Mouse (Mus musculus) gastrocnemius, adult 18-20 months (tissue): ENCODE measurements around the gene Ccnd3. TPM values are rescaled to one million over a fixed set of nuclear protein-coding genes. Genes with fewer than 3 reads are reported as not detected.
A peak's percentile ranks its signal among the peaks of the same experiment; 100 is the strongest.
"Not testable (repeated sequence)": the region's sequence is repeated elsewhere in the genome, so short reads cannot be mapped to it uniquely, and the experiment has no call there.

Experiments
- DNase-seq: peaks from one replicate; pipeline ENCODE4 v3.0.0; 2021; ENCODE audit warnings: low spot score
- total RNA-seq, 2 experiments: library from RNA; stranded (reverse); gene quantifications; 2 replicates each; pipeline ENCODE4 v1.2.3; 2021

The Ccnd3 gene
- total RNA-seq, 2 experiments from 2014 or later, result 18.5 to 20.1 TPM

DNA sequence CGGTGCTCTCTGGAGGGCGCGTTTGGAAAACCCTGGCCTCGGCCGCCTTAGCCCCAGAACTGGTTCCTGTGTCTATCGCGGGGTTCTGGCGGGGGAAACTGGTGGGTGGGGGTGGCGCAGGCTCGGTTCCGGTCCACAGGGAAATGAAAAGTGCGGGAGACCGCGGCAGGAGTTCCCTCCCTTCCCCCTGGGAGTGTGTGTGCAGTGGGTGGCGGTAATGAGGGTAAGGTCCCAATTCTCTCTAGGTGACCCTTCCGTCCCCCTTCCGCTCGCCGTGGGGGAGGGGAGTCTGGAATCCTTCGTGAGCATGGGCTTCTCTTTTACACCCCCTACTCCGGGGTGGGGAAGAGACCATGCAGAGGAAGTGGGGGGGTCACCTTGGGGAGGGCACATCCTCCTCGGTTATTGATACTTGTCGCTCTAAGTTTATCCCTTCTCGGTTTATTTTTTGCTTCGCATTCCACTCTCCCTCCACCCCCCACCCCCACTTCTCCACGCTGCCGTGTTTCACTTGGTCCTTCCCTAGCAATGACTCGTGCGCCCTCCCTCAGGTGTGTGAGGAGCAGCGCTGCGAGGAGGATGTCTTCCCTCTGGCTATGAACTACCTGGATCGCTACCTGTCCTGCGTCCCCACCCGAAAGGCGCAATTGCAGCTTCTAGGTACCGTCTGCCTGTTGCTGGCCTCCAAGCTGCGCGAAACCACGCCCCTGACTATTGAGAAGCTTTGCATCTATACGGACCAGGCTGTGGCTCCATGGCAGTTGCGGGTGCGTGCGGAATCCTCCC is 89.5 kb downstream of the Ccnd3 start:
- no peak for DNase-seq

DNA sequence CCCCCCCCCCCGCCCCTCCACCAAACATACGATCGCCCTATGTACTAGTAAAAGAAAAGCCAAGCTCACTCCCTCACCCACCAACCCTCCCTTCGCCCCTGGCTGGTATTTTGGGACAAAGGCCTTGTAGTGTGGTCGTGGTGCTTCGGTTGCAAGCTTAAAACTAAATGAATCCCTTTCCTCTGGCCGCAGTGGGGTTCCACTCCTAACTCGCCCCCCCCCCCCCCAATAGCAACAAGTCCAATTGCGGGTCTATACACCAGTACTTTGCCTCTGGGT is 90.1 kb downstream of the Ccnd3 start:
- DNase-seq, result no peak

DNA sequence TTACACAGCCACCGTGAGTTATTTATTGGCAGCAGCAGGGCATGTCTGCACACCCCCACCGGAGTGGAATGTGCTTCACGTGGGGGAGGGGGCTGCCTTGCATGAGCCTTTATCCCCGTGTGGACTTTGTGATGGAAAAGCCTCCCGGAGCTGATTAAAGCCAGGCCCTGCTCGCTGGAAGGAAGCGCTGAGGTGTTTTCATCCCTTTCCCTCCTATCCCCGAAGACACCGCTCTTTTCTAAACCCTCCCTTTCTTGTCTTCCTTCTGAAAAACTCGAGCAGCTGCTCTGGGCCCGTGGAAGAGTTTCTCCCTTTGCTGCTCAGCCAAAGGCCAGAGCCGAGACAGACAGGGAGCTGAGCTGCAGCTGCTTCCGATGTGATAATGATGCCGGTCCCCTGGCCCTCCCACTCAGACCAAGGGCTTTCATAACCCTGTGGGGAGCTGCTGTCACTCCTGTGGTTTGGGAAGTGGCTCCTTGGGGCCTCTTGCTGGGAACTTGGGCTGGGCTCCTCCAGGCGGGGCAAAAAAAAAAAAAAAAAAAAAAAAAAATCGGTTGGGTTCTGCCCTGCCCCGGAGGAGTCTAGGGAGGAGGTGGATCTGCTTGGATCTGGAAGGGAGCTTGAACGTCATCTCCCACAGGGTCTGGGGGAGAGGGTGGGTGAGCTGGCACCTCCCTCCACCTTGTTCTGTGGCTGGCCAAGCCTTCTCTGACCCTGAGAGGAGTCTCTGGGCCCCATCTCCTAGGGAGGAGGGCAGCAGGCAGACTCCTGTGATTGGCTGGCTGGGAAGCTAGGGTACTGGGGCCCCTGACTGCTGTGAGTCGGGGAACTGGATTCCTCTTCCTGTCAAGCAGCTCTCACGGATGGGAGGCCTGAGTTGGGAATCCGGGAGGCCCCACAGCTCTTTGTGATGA is 90.7 kb downstream of the Ccnd3 start:
- DNase-seq, result peak; percentile 45

DNA sequence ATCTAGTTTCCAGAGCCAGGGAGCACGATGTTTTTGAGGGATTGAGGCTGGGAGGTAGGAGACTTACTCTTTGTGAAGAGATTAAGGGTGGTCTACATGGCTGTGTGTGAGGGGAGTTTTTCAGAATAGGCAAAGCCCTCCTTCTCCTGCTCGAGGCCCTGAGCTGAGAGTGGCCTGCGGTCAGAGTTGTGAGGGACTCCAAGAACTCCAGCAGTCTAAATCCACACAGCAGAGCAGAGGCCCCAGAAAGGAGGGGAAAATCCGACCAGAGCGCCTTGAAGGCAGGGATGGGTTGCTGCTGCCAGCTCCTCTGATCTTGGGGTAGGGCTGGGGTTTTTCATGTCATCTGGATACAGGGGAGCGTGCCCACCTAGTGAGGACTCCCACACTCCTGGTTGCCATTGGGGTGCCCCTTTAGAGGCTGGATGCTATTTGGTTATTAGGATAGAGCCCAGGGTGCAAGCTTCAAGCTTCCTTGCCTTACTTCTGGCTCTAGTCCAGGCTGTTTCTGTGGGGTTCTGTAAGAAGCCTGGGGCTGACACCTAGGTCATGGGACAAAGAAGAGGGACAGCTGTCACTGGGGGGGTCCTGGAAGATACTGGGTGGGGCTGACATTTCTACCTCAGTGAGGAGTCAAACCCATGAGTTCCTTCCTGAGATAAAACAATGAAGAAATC is 91.4 kb downstream of the Ccnd3 start:
- no peak for DNase-seq

DNA sequence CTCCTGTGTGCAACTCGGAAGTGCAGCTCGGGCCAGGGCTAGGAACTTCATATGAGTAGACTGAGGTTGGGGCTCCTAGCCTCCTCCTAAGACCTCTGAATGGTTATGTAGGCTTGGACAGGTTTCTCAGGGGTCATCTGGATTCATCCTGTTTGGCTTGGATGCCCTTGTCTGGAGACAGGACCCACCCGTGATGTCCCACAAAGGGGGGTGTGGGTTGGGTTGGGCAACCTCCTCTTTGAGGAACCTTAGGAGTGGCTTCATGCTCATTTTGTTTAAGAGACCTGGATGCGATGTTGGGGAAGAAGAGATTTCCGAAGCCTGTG is 92.0 kb downstream of the Ccnd3 start:
- DNase-seq, result no peak

DNA sequence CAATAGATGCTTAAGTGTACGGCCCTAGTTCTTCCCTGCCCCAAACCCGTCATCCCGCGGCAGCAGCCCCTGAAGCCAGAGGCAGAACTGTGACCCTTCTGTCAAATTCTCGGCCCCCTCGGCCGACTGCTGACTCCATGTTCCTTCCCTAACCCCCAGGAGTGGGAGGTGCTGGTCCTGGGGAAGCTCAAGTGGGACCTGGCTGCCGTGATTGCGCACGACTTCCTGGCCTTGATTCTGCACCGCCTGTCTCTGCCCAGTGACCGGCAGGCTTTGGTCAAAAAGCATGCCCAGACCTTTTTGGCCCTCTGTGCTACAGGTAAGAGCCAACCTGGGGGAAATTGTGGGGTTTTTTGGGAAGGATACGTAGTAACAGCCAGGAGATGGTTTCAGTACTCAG is 92.4 kb downstream of the Ccnd3 start:
- no peak for DNase-seq

DNA sequence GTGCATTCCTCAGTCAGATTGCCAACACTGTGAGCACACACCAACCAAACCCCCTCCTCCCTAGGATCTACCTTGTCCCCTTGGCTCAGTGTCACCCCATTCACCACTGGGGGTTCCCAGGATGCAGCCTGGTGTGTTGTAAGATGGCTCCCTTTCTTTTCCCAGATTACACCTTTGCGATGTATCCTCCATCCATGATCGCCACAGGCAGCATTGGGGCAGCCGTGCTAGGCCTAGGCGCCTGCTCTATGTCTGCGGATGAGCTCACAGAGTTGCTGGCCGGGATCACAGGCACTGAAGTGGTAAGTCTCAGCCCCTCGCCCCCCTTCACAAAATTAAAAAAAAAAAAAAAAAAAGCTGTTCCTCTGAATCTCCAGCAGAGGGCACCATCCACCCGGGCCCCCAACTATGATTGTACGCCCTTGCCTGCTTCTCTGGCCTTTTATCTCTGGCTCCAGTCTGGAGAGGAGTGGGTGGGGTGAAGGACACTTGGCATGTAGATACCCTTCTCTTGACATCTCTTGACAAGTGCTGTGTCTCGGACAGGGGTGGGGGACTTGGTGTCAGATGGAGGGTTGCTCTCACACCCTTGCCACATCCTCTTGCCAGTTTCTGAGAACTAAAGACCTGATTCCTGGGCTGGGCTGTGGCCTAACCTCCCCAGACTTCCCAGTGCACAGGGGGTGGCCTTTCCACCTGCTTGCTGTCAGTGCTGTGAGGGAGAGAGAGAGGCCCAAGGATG is 93.2 kb downstream of the Ccnd3 start:
- no peak for DNase-seq

DNA sequence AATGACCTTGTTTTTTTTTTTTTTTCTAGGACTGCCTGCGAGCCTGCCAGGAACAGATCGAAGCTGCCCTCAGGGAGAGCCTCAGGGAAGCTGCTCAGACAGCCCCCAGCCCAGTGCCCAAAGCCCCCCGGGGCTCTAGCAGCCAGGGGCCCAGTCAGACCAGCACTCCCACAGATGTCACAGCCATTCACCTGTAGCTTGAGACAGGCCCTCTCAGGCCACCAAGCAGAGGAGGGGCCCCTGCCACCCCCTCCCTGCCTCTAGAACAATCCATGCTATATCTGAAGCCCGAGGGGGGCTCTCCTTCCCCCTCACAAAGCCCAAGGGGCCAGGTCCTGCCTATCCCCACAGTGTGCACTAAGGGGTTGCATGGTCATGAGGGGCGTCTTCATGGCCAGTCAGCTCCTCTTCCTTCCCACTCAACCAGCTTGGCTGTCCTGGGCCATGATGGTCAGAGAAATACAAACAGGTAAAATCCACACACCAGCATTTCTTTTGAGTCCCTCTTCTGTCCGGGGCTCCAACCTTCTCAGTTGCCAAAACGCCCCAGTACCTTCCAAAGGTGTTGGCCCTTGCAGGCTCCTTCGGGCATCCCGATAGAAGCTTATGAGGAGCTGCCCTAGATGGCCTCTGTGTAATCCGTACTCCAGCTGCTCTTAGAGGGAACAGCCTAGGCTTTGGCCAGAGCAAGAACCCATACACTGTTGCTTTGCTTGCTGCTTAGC is 93.9 kb downstream of the Ccnd3 start:
- DNase-seq, result not testable (repeated sequence)

DNA sequence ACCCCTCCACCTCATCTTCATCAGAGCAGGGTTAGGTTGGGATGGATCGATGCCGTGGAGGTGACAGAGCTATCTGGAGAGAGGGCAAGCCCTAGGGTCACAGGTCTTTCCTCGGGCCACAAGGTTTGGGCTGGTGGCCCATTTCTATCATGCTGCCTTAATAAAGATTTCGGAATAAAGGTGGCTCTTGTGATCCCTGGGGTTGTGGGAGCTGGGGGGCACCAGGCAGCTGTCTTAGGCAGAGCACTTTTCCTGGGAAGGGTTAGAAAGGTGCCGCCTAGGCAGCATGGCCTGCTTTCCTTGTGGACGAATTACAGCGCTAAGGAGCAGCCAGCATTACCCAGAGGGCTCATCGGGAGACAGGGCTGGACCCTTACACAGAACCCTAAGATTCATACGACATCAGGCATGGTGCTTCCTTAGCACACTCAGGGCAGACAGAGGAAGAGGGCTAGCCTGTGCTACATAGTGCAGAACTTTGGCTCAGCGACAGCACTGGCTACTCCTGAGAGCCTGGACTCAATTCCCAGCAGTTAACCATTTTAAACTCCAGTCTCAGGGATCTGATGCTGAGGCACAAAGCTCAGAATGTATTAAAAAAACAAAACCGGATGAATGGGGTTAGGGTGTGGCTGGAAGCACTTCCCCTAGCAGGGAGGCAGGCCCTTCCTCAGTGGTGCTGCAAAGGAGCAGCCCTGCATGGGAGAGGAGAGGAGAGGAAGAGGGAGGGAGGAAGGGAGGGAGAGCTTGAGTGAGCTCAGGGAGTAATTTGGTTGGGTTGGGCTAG is 94.9 kb downstream of the Ccnd3 start:
- no peak for DNase-seq

DNA sequence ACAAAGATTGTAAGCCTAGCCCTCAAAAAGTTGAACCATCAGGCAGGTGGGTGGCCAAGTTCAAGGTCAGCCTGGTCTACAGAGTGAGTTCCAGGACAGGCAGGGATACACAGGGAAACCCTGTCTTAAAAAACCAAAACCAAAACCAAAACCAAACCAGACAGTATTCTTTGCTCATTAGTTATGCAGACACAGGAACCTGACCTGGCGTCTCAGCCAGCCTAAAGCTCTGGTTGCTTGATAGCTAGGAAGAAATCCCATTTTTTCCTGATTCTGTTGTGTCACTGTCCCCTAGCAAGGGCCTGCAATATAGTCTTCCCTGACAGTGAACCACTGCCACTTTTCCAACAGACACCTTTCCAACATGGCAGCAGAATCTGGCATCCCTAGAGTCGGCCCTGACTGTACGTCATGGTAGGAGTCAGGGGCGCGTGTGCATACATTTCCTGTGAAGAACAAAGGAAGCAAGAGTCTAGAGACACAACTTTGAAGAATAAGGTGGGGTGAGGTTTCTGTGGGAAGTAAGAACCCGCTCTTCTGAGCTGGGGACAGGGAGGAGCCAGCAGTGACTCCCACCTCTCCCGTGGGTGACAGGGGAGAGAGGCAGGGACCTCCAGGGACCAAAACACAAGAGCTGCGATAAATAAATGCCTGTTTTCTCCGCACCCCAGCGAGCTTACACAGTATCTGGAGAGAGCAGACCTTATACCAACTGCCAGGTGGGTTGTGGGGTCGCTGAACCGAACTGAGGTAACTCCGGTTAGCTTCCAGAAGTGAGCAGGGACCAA is 95.9 kb downstream of the Ccnd3 start:
- no peak for DNase-seq

DNA sequence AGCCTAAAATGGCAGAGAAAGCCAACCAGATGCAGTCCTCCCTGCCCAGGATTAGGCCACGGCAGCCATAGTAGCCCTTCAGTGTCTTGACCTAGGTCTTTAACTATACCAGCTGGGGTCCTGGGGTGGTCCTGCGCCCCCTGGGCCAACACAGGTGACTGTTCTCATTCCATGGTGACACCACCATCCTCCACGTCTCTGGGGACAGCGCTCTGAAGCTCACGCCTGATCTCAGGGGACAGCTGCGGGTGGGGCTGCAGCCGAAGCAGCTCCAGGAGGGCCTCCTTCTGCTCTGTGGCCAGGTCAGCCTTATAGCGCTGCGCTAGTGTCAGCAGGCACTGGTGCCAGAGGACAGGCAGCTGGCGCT is 96.5 kb downstream of the Ccnd3 start:
- no peak for DNase-seq

DNA sequence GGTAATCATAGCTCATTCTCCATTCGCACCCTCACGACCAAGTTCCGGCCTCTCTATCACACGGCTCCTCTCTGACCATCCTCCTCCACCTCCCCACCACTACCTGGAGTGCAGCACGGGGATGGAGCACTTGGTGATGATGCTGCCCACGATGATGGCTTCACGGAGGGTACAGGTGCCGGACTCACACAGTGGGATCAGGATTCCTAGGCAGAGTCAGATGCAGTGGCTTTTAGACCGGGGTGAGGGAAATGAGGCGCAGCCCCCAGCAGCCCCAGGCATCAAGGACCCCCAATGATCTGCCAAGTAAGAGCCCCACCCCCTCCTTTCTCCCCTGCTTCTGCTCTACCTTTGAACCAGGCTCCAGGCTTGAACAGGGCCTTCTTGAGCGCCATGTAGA is 97.4 kb downstream of the Ccnd3 start:
- no peak for DNase-seq

DNA sequence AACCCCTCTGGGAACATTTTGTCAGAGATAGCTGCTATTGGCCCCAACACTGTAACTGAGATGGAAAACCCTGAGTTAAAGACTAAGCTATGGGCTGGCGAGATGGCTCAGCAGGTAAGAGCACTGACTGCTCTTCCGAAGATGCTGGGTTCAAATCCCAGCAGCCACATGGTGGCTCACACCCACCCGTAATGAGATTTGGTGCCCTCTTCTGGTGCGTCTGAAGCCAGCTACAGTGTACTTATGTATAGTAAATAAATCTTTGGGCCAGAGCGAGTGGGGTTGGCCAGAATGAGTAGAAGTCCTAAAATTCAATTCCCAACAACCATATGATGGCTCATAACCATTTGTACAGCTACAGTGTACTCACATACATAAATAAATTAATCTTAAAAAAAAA is 101.4 kb downstream of the Ccnd3 start:
- no peak for DNase-seq

DNA sequence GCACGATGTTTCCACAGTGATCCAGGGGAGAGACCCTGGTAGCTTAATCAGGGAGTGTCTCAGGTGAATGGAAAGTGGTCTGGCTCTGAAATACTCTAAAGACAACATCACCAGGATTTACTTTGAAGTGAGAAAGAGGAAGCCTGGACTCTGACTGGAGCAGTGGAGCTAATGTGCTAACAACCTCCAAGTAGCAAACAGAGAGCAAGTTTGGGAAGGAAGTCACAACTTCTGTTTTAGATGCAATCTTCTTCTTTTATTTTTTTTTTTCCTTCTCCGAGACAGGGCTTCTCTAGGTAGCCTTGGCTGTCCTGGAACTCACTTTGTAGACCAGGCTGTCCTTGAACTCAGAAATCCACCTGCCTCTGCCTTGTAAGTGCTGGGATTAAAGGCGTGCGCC is 104.3 kb downstream of the Ccnd3 start:
- DNase-seq, result no peak

DNA sequence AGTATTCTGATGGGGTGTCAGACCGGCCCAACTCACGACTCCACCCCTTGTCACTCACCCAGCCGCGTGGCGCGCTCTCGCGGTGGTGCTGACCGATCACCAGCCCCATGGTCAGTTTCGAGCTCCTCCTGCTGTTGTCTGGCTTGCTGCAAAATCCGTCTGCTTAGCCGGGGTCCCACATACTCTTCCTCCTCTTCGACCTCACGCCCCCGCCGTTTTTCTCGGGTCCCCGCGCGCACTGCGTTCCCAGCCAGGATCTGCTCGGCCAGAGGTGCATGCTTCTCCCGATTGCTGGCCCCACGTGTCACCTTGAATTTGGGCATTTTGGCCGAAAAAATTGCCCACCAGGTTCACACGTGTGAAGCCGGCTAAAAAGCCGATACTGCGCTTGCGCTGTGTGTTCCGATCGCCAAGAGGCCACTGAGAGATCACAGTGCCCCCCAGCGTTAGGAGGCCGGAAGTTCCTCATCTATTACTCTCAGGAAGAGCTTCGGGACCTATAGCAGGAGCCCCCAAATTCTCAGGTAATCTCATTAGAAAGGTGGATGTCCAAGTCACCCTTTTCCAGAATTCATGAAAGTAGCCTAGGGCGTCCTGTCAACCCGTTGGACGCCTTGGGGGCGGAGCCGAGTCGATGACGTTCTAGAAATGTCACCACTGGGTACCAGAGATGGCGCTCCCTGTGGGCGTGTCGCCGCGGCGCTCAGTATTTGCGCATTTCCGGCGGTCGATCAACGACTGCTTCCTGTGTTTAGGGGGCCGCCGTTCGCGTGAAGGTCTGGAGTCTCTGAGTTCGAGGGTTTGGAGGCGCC is 106.2 kb downstream of the Ccnd3 start, which contains the start of the genes Bysl, Med20 and Gm20517:
Bysl (minus strand) TSS at position 644 of the 812 bp plus-strand sequence.
Med20 (plus strand) TSS at position 734 of the 812 bp plus-strand sequence.
Gm20517 (plus strand) TSS at position 741 of the 812 bp plus-strand sequence.
- peak; percentile 96 for DNase-seq

DNA sequence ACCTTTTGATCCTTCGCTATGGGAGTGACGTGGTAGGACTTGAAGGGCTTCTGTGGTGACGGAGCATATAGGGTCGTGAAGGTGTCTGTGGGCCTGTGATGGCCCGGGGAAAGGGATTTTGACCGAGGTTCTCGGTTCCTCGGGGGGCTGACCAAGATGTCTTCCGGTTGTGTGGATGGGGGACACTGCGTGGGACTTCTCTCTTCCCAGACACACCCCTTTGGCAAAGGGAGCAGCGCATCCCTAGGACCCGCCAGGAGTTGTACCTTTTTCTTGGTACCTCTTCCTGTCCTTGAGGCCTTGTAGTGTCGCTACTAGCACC is 106.8 kb downstream of the Ccnd3 start:
- DNase-seq, result no peak

DNA sequence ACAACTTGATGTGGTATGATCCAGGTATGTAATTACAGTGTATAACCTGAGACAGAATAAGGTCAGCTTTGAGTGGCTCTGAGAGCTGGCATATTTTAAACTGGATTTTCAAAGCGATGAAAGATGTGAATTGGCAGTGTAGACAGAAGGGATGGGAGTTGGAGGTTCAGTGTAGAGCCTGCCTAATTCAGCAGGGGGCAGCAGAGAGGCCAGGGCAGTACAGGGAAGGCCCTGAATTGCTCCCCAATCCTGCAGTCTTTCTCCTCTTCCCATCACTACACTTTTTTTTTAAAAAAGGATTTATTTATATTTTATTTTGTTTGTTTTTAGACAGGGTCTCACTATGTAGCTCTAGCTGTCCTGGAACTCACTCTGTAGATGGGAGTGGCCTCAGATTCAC is 109.2 kb downstream of the Ccnd3 start:
- DNase-seq, result peak; percentile 46

DNA sequence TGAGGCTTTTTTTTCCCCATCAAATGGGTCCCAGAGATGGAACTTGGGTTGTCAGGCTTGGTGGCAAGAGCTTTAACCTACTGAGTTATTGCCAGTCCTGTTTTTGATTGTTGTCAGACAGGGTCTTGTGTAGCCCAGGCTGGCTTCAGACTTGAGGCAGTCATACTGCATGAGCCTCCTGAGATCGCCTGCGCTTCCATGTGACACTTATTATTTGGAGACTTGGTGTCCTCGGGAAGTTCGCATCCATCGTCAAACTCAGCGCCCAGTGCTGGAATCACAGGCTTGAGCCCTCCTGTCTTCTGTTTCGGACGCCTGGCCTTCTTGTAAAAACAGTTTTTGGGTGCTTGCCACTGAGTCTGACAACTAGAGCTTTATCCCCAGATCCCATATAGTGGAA is 111.3 kb downstream of the Ccnd3 start:
- DNase-seq, result no peak

DNA sequence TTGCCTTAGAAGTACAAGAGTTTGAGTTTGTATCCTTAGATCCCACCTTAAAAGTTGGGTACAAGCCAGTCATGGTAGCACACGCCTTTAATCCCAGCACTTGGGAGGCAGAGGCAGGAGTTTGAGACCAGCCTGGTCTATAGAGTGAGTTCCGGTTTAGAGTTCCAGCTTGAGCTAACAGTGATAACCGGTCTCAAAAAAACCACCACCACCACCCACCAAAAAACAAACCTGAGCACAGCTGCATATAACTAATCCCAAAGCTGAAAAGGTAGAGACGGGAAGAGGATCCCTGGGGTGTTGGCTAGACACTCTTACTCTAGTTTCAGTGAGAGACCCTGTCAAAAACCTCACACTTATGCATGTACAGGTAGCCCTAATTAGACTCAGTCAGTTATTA is 111.8 kb downstream of the Ccnd3 start:
- DNase-seq, result no peak
